Mouse (Mus musculus) heart, embryonic 13.5 days (tissue): ENCODE data around the gene A730071L15Rik. TPM values are rescaled to one million over a fixed set of nuclear protein-coding genes. Genes with fewer than 3 reads are reported as not detected.

Source experiments
- ATAC-seq: fragments of 200-750 bp; cut with Nextera tagmentation; 2 replicates; pipeline ENCODE4 v1.8.0; 2017; ENCODE audit warnings: moderate TSS enrichment; ENCODE audit not compliant: insufficient number of reproducible peaks, low FRiP score, low TSS enrichment; ENCODE audit errors: extremely low read depth
- H3K27ac ChIP-seq: fragments of 300-500 bp; sonication (generic); replicated peaks from 2 replicates; pipeline ENCODE4 v1.5.1; 2015; ENCODE audit warnings: moderate library complexity, mild to moderate bottlenecking, inconsistent platforms
- H3K27me3 ChIP-seq: fragments of 300-500 bp; sonication (generic); replicated peaks from 2 replicates; pipeline ENCODE4 v1.6.1; 2015; ENCODE audit warnings: mild to moderate bottlenecking, inconsistent platforms
- H3K36me3 ChIP-seq: fragments of 300-500 bp; sonication (generic); 2 replicates; pipeline ENCODE4 v1.6.1; 2015; ENCODE audit warnings: mild to moderate bottlenecking, inconsistent platforms
- H3K4me1 ChIP-seq: fragments of 300-500 bp; sonication (generic); 2 replicates; pipeline ENCODE4 v1.6.1; 2015; ENCODE audit warnings: inconsistent platforms
- H3K4me2 ChIP-seq: fragments of 300-500 bp; sonication (generic); 2 replicates; pipeline ENCODE4 v1.6.1; 2015; ENCODE audit warnings: inconsistent platforms, mild to moderate bottlenecking, moderate library complexity
- H3K4me3 ChIP-seq: fragments of 300-500 bp; sonication (generic); 2 replicates; pipeline ENCODE4 v1.5.1; 2015; ENCODE audit warnings: moderate library complexity, mild to moderate bottlenecking, inconsistent platforms
- H3K9ac ChIP-seq: fragments of 300-500 bp; sonication (generic); 2 replicates; pipeline ENCODE4 v1.6.1; 2015; ENCODE audit warnings: inconsistent platforms, mild to moderate bottlenecking, moderate library complexity
- H3K9me3 ChIP-seq: fragments of 300-500 bp; sonication (generic); 2 replicates; pipeline ENCODE4 v1.6.1; 2016; ENCODE audit warnings: inconsistent platforms
- WGBS: fragments of 180-500 bp; shearing (Covaris S2); methylation state at CpG from one replicate; pipeline ENCODE4 v1.1.7; 2015; ENCODE audit warnings: mixed read lengths; 5-methylcytosine and 5-hydroxymethylcytosine counted together
- polyA plus RNA-seq: library from polyadenylated mRNA; unstranded; fragments of >200 nt; fragmentation: Nextera tagmentation; extraction: Ambion mirVana; gene quantifications from 2 replicates; pipeline ENCODE4 v1.2.1, GENCODE M21; 2015

Gene A730071L15Rik
- polyA plus RNA-seq, 1 experiment from 2014 or later, result 0.32 TPM

DNA sequence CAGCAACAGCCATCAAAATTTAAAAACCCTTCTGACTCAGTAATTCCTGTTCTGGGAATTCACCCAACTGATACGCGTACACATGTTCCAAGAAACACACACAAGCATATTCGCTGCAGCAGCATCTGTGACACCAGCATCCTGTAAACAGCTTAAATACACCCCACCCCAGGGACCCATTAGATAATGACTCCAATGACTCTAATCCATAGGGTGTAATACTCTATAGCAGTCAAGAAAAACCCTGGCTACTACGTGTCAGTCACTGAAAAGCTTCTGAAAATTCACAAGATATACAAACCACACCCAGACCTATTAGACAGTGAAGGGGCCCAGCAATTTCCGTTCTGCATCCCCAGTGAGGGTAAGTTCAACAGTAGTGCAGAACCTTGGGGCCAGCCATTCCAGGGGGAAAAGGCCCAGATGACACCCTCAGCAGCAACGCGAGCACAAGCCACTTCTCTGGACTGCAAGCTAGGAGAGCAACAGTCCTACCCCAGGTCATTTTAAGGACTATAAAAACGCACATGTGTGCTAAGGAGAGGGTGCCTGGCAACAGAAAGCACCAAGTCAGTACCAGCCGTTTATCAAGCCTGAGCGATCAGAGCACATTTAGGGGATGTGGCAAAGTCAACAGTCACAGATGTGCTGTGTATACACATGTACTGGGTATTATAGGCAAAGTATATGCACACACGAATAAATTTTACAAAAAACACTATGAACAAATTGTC lies 15.5 kb upstream of the A730071L15Rik start:
- Histone ChIP-seq H3K4me1 (peaks cover 41% of the 10 kb centered on the region), H3K4me2 (no peak overlapping the region), H3K9ac (no peak overlapping the region; the same call in 1 of the 2 replicates), H3K27ac (no peak overlapping the region), H3K4me3 (no peak overlapping the region), H3K36me3 (peaks cover 4% of the 10 kb centered on the region; the same call in 1 of the 2 replicates), H3K9me3 (no peaks in the 10 kb centered on the region), H3K27me3 (no peaks in the 10 kb centered on the region)
- 63% methylated on average over 11 of the region's 11 CpGs for WGBS
- no peak for ATAC-seq

DNA sequence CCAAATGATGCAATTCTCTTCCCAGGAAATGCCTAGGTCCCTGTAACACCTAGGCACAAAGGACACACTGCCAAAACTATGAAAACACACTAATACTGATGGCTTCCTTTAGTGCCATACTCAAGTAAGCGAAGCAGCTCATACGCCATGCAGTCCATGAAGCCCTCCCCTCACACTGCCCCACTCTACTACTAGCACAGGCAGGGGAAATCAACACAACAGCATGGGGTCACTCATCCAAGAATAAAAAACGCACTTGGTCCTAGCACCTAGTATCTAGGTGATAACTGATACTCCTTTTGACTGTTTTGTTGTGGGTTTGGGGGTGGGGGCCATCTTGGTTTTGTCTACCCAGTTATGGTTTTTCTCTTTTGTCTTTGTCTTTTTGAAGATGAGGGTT lies 12.4 kb upstream of the A730071L15Rik start:
- H3K9ac ChIP-seq, result no peak overlapping the region; the same call in 1 of the 2 replicates
- H3K4me3 ChIP-seq, result no peak overlapping the region
- 81% methylated on average over 3 of the region's 3 CpGs for WGBS
- no peaks in the 10 kb centered on the region for H3K9me3 ChIP-seq
- peaks cover 31% of the 10 kb centered on the region for H3K4me1 ChIP-seq
- no peak for ATAC-seq
- H3K27me3 ChIP-seq, result no peaks in the 10 kb centered on the region
- H3K36me3 ChIP-seq, result peaks cover 23% of the 10 kb centered on the region
- H3K4me2 ChIP-seq, result no peak overlapping the region
- no peak overlapping the region for H3K27ac ChIP-seq

DNA sequence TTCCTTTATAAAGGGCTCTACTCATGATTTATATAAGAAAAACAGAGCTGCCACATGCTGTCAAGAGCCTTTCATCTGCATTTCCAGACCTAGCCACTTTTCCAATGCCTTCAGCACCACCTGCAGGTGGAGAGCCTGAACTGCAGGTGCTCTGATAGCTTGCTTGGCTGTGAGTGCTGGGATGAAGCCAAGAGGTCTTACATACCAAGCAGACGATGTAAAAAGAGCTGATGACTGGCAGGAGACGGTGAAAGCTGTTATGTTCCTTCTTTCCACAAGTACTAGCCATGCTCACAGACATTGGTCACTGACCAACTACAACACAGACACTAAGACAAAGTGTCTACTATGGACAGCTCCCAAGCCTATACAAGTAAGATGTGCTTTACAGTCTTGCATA lies 12.0 kb upstream of the A730071L15Rik start:
- no peak for ATAC-seq
- no peak overlapping the region for H3K4me3 ChIP-seq
- H3K4me2 ChIP-seq, result no peak overlapping the region
- peak overlapping the region; percentile 53; the same call in 1 of the 2 replicates for H3K27ac ChIP-seq
- no peaks in the 10 kb centered on the region for H3K9me3 ChIP-seq
- whole genome bisulfite sequencing, result 5% methylated on average over 2 of the region's 2 CpGs
- H3K4me1 ChIP-seq, result peaks cover 27% of the 10 kb centered on the region
- peaks cover 28% of the 10 kb centered on the region for H3K36me3 ChIP-seq
- no peaks in the 10 kb centered on the region for H3K27me3 ChIP-seq
- H3K9ac ChIP-seq, result no peak overlapping the region

DNA sequence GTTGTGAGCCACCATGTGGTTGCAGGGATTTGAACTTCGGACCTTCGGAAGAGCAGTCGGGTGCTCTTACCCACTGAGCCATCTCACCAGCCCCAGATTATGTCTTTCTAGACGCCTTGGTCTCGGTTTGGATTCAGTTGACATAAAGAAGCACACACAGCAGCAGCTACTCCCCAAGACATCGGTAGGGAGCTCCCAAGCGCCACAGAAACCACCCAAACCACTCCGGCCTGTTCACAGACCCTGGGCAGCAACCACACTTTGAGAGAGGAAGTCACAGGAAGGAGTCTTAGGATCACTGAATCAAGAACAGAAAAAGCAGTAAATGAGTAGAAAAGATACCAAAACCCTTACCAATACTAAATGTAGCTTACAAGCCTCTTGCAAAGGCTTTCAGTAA lies 3.0 kb upstream of the A730071L15Rik start:
- Histone ChIP-seq H3K27ac (no peak overlapping the region), H3K9ac (no peak overlapping the region), H3K4me3 (no peak overlapping the region), H3K4me1 (peaks cover 24% of the 10 kb centered on the region), H3K27me3 (no peaks in the 10 kb centered on the region), H3K4me2 (no peak overlapping the region), H3K36me3 (peaks cover 16% of the 10 kb centered on the region), H3K9me3 (no peaks in the 10 kb centered on the region)
- no peak for ATAC-seq
- WGBS, result 88% methylated on average over 8 of the region's 8 CpGs

DNA sequence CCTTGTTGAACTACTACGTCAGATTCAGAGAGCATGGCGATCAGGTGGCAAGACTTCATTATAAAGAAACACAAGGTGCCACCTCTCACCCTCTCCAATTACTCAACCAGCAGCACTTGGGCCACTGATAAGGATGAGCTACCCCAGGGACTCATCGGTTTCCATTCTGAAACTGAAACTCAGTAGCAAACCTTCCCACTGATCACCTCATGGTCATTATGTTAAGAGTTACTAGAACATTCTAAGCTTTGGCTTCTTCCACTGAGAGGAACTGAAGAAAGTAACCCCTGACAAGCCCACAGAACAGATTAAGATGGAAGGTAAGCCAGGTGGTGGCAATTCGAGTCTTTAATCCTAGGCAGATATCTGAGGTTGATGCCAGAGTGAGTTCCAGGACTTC lies 1.4 kb upstream of the A730071L15Rik start:
- no peaks in the 10 kb centered on the region for H3K36me3 ChIP-seq
- ATAC-seq, result no peak
- H3K4me3 ChIP-seq, result peak overlapping the region; percentile 98; the same call in 1 of the 2 replicates
- peaks cover 24% of the 10 kb centered on the region for H3K4me1 ChIP-seq
- no peak overlapping the region for H3K9ac ChIP-seq
- H3K4me2 ChIP-seq, result peak overlapping the region; percentile 87
- 79% methylated on average over 4 of the region's 4 CpGs for WGBS
- H3K27me3 ChIP-seq, result no peaks in the 10 kb centered on the region
- H3K9me3 ChIP-seq, result no peaks in the 10 kb centered on the region
- H3K27ac ChIP-seq, result no peak overlapping the region

DNA sequence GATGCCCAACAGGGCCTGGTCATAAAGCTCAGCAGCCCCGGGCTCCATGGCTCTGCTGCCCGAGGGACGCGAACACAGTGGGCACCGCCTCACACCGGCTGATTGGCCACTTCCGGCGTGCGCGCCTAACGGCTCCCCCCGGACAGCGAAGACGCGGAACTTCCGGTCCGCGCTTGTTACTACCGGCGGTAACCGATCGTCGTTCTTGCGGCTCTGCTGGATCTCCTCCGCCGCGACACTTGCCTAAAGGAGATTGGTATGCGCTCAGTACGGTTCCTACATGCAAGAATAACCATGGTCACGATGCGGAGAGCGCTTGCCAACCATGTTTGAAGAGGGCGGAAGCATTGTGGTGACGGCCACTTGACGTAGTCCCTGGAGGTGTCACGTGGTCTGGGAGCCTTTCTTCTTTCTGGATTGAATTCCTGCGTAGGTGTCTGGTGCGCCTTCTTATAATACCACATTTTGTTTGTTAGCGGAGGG lies 299 bp downstream of the A730071L15Rik start, which contains the start of gene Nudcd3:
Nudcd3 (minus strand) TSS at position 329 of the 483 bp plus-strand sequence.
- Histone ChIP-seq H3K27ac (peak within 1 kb of the TSS; percentile 98), H3K9ac (peak within 1 kb of the TSS; percentile 95), H3K4me3 (peak within 1 kb of the TSS; percentile 98), H3K27me3 (no peaks in the 10 kb centered on the region), H3K4me2 (peak within 1 kb of the TSS; percentile 87), H3K4me1 (peaks cover 24% of the 10 kb centered on the region), H3K9me3 (peaks cover 1% of the 10 kb centered on the region; the same call in 1 of the 2 replicates), H3K36me3 (no peaks in the 10 kb centered on the region)
- peak; percentile 89 for ATAC-seq
- WGBS, result under 1% methylated on average over 39 of the region's 39 CpGs

DNA sequence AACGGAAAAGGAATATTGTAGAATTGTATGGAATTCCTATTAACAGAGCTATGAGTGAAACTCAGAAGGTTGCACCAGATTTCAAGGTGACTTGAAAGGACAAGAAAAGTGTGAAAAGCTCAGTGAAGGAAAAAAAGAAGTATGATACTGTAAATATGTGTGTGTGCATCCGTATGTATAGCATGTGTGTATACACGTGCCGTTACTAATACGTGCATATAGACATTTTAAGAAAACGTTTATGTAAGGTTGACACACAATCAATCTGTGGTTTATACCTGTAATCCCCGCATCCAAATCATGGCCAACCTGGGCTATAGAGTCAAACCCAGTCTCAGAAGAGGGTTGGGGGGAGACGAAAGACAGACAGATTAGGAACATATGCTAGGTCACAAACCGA lies 741 bp downstream of the A730071L15Rik start:
- peaks cover 5% of the 10 kb centered on the region; the same call in 1 of the 2 replicates for H3K9me3 ChIP-seq
- no peak for ATAC-seq
- H3K4me2 ChIP-seq, result peak overlapping the region; percentile 87
- peak overlapping the region; percentile 98 for H3K4me3 ChIP-seq
- no peaks in the 10 kb centered on the region for H3K36me3 ChIP-seq
- no peaks in the 10 kb centered on the region for H3K27me3 ChIP-seq
- 26% methylated on average over 9 of the region's 9 CpGs for WGBS
- H3K9ac ChIP-seq, result peak overlapping the region; percentile 95
- peak overlapping the region; percentile 98 for H3K27ac ChIP-seq
- H3K4me1 ChIP-seq, result peaks cover 24% of the 10 kb centered on the region

DNA sequence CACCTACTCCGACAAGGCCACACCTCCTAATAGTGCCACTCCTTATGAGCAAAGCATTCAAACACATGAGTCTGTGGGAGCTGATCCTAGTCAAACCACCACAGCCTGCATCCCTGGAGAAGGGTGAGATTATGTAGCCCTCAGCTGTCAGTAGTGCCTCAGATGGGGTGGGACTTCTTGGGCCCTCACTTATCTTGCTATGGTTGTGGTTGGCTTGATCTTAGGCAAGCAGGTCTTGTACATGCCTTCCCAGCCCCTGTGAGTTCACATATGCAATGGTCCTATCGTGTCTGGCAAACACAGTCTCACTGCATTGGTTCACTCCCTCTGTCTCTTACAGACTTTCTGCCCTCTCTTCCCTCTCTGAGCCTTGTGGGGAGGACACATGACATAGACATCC lies 7.3 kb downstream of the A730071L15Rik start:
- WGBS, result 67% methylated on average over 2 of the region's 2 CpGs
- Histone ChIP-seq H3K4me3 (no peak overlapping the region), H3K27me3 (no peaks in the 10 kb centered on the region), H3K4me2 (no peak overlapping the region), H3K36me3 (no peaks in the 10 kb centered on the region), H3K9ac (no peak overlapping the region), H3K4me1 (no peaks in the 10 kb centered on the region), H3K9me3 (peaks cover 25% of the 10 kb centered on the region), H3K27ac (no peak overlapping the region)
- ATAC-seq, result no peak

DNA sequence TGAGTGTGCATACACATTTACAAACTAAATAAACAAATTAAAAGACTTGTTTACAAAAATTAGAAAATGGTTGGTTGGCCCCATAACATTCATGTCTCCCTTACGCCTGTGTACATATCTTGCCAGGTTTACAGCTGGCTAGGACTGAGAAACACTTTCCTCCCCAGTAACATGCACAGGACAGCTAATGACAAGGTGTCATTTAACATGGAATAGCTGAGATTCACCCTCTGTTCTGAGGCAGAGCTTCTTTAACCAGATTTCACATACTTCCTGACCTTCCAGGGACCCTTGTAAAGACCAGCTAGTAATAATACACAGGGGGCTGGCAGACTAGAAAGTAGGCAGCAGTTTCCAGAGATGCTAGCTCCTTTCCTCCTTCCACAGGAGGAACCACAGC lies 8.3 kb downstream of the A730071L15Rik start:
- no peak overlapping the region for H3K9ac ChIP-seq
- no peak for ATAC-seq
- H3K27ac ChIP-seq, result no peak overlapping the region
- WGBS, result 76% methylated on average over 1 of the region's 1 CpGs
- H3K9me3 ChIP-seq, result peaks cover 25% of the 10 kb centered on the region
- H3K4me2 ChIP-seq, result no peak overlapping the region
- H3K4me1 ChIP-seq, result no peaks in the 10 kb centered on the region
- H3K27me3 ChIP-seq, result no peaks in the 10 kb centered on the region
- H3K36me3 ChIP-seq, result no peaks in the 10 kb centered on the region
- H3K4me3 ChIP-seq, result no peak overlapping the region

DNA sequence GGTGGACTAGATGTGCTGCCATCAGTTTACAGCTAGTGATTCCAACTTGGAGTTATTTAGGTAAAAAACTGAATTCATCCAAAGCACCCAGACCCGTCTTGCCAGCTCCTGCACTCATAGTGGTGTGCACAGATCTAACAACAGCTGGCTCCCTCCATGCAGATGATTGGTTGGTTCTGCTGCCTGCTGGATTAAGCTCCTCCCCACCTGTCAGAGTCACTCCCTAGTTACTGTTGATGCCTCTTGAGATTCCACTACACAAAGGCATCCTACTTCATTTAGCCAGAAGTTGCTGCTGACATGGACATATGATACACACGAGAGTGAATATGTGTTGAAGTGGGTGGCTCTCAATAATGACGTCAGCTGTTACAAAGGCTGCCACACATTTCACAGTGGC lies 17.0 kb downstream of the A730071L15Rik start:
- no peaks in the 10 kb centered on the region for H3K36me3 ChIP-seq
- ATAC-seq, result peak; percentile 51; the same call in 1 of the 2 replicates
- WGBS, result 30% methylated on average over 3 of the region's 3 CpGs
- H3K9me3 ChIP-seq, result no peaks in the 10 kb centered on the region
- no peak overlapping the region for H3K27ac ChIP-seq
- H3K4me1 ChIP-seq, result no peaks in the 10 kb centered on the region
- no peak overlapping the region for H3K9ac ChIP-seq
- no peak overlapping the region for H3K4me2 ChIP-seq
- peaks cover 25% of the 10 kb centered on the region for H3K27me3 ChIP-seq
- H3K4me3 ChIP-seq, result no peak overlapping the region

DNA sequence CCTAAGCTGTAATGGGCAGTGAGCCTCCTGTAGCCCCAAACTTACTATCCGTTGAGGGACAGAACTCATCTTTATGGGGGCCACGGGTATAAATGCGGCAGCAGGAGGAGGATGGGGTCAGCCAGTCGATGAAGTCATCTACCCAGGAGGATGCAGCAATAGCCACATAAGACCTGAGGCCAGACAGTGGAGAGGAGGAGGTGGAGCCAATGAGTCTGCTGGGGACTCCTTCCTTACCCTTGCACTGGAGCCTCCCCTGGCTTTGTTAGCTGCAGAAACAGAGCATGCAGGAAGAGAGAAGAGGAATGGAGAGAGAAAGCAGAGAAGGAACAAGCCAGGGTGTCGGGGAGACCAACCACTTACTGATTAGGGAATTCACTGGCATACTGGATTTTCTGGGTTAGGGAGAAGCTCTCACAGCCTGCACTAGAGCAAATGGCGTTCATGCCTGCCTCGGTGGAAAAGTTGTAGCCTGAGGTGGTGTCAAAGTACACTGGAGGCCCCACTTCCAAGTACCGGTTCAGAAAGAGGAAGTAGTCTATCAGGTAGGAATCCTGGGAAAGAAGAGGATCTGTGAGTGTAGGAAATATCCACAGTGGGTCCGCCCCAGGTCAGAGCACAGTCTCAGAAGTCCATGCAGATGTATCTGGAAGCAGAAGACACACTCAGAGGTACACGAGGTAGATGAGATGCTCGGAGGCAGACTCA lies 18.5 kb downstream of the A730071L15Rik start:
- H3K27me3 ChIP-seq, result peaks cover 25% of the 10 kb centered on the region
- no peak overlapping the region for H3K9ac ChIP-seq
- ATAC-seq, result no peak
- no peak overlapping the region for H3K27ac ChIP-seq
- H3K36me3 ChIP-seq, result no peaks in the 10 kb centered on the region
- 67% methylated on average over 11 of the region's 11 CpGs for WGBS
- H3K4me3 ChIP-seq, result no peak overlapping the region
- no peak overlapping the region for H3K4me2 ChIP-seq
- H3K4me1 ChIP-seq, result no peaks in the 10 kb centered on the region
- no peaks in the 10 kb centered on the region for H3K9me3 ChIP-seq
